Mouse (Mus musculus) spleen, embryonic (tissue): ENCODE data around the gene Tbc1d20.
"Not testable (repeated sequence)": the region's sequence is repeated elsewhere in the genome, so short reads cannot be mapped to it uniquely, and the experiment has no call there.

ENCODE experiments used
- CTCF ChIA-PET: fragments of 350-600 bp; sonication (Branson Sonifier 250); formaldehyde crosslinking; loops from one replicate; lab custom pipeline; 2022; lab: Charles Lee

The Tbc1d20 gene

DNA sequence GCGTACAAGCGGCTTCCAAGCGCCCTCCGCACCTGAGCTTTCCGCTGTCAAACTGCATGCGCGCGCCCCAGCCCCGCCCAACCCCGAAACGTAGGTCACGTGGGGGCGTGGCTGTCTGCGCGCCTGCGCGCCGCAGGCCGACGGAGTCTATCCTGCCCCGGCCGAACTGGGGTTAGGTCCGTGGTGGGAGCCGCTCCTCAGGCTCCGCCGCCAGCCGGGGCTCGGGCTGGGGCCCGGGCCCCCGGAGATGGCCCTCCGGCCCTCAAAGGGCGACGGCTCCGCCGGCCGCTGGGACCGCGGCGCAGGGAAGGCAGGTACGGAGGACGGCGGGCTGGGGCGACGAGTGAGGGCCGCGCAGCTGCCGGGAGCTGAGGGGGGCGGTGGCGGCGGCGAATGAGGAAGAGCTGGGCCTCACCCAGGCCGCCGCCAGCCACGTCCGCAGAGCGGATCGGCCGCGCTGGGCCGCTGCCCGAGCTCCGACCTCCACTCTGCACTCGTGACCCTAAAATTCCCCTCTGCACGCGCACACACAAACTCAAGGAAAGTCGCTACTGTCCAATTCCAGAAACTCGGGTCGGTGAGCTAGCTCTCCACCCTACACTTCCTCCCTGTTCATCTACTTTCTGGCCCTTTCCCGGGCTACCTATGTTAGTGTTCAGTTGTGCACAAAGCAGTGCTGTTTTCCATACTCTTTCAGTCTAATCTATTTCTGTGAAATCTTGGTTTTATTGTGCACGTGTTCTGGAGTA lies at the start of gene Tbc1d20:
Tbc1d20 (plus strand) TSS at position 102 of the 749 bp plus-strand sequence.
- CTCF ChIA-PET = interaction anchor here (0.6 kb wide), 1 partner anchor 77 kb away, joined by 3 read pairs; no protein-coding TSS in a partner anchor

- CTCF ChIA-PET = no interaction called here
Measured at GRCm38 (mm10) chr2:152247213-152247612, 46.4 kb upstream of the Tbc1d20 start.

- CTCF ChIA-PET = no interaction called here
Measured at GRCm38 (mm10) chr2:152250511-152250910, 43.1 kb upstream of the Tbc1d20 start.

DNA sequence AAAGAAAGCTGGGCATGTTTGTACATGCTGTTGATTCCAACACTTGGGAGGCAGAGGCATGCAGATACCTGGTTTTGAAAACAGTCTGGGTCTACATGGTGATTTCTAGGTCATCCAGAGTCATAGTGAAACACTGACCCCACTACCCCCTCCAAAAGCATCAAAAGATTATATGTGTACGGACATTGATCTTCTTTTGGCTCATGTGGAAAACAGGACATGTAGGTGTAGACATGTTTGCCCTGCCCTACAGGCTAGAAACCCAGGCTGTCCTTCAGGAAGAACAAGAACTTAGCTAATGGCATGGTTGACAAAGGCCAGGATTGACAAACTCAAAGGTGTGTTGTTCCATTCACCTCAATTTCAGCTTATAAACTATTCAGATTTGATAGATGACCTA lies 33.9 kb upstream of the Tbc1d20 start:
- CTCF ChIA-PET = no interaction called here

DNA sequence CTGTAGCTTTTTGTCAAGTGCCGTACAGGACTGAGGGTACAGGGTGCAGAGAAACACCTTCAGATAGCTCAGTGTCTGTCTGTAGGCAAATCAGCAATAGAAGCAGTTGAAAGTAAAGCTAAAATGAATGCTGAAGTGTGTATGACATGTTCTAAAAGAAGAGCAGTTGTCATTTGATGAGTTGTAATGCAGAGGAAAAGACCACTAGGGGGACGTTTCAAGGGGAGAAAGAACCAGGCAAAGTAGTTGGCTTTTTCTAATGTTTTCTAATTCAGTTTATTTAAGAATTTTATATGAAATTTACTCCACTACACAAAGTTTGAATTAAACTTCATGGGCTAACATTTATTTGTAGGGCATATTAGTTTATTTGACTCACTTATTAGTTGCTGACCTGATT lies 20.0 kb upstream of the Tbc1d20 start:
- CTCF ChIA-PET = no interaction called here

DNA sequence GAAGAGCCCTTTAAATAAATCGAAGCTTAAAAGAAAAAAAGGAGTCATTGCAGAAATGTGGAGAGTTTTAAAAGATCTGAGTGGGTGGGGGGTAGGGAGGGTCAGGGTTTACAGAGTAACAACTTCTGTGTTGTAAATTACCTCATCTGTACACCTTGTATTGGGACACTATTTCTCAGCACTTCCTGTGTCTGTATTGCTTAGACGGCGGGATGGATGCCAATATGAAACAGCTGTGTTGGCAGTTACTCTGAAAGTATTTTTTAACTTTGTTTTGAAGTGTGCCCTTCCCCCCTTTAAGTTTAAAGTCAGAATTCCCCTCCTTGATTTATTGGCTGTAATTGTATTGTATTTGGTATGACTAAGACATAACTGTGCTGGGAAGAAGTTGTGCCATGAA lies 12.2 kb upstream of the Tbc1d20 start:
- CTCF ChIA-PET = no interaction called here

DNA sequence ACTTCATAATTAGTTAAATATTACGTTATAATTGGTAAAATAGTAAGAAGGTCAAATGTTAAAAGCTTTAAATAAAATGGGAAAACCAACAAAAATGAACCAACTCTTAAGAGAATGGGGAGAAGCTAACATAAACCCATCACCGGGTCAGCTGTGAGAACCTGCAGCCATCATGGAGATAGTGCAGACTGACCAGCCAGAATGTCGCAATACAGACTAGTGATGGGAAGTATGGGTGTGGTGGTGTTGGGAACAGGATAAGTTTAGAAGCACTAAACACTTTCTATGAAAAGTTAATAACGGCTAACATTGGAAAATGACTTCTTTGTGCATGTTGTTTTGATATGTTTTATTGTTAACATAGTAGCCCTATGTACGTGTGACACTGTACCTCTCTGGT lies 6.1 kb upstream of the Tbc1d20 start:
- CTCF ChIA-PET = no interaction called here

DNA sequence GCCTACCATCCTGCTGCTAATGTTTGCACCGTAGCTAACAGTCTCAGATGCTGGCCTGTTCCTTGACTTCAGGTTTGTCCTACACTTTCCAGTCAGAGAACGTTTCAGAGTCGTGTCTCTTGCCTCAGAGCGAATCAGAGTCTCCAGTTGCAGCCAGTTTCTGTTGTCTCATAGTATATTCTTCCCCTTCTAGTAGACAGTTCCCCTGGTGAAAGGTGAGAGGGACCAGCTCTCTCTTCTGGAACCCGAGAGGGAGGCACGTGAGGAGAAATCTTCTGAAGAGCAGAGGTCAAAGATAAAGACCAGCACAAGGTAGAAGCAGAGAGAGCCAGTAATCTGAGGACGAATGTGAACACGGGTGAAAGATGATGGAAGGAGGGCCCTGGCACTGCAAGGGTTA lies 5.6 kb upstream of the Tbc1d20 start:
- CTCF ChIA-PET = interaction anchor here (0.7 kb wide), 1 partner anchor 41 kb away, joined by 7 read pairs; no protein-coding TSS in a partner anchor

GRCm38 (mm10) chr2:152289623-152290022 lies 4.0 kb upstream of the Tbc1d20 start:
- CTCF ChIA-PET = not testable (repeated sequence)

GRCm38 (mm10) chr2:152292475-152292874 lies 1.2 kb upstream of the Tbc1d20 start:
- CTCF ChIA-PET = no interaction called here

GRCm38 (mm10) chr2:152293179-152293726 lies 375 bp upstream of the Tbc1d20 start:
- CTCF ChIA-PET = no interaction called here

DNA sequence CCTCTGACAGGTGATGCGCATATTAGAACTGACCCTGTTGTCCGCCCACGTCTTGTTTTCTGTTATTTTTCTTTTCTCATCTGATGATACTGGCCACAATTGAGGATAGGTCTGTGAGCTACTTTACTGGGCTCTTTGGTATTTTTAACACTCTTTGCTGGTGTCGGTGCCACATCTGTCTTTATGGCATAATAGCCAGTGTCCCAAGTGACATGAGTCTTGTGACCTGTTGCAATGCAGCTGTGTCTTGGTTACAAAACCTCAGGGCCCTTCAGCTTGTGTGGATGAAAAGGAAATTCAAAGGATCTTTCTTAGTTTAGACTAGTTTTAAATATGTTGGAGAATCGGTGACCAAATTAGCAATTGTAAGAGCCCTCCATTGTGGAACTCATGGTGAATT lies 913 bp downstream of the Tbc1d20 start:
- CTCF ChIA-PET = interaction anchor here (0.6 kb wide), 1 partner anchor 76 kb away, joined by 3 read pairs; no protein-coding TSS in a partner anchor

DNA sequence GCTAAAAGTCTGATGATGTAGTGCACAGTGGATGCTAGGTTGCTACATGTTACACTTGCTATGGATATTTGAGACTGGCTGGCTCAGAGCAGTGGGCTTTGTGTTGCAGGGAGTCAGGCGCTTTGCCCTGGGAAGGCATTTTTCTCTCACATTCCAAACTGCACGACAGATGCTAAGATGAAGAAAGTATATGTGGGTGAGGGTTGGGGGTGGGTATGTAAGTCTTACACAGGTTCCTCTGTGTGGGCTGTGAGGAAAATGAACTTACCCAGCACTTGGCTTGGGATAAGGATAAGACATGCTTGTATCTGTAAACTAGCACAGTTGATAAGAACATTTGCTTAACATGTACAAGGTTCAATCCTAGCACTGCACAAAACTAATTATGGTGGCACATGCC lies 9.2 kb downstream of the Tbc1d20 start:
- CTCF ChIA-PET = no interaction called here

DNA sequence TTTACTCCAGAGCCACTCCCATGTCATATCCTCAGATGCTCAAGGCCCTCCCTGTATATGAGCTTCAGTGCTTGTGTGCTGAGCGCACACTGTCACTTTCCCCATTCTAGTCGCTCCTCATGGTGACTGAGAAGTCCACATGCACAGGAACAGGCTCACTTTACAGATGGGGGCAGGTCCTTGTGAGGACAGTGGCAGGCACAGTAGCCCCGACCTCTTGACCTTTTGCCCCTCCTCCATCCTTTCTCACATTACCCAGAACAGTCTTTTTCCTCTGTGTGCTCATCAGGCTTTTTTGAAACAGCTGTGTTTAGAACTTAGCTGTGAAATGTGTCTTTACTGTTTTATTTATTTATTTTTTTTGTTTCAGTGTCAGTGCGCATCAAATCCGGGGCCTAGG lies 10.2 kb downstream of the Tbc1d20 start:
- CTCF ChIA-PET = no interaction called here

DNA sequence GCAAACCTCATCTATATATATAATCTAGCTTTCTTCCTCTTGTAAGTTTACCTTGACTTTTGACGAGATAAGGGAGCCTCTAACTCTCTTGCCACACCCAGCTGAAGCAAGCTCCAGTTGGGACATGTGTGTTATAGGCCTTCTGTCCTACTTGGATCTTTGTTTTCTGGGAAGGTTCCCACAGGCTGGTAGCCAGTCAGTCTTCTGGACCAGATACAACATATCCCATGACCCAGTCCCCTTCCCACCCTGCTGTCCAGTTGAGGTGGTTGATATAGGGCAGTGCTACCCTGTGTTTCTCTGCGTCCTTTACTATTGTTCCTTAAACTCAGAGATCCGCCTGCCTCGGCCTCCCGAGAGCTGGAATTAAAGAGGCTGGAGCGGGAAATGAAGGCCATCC lies 11.9 kb downstream of the Tbc1d20 start:
- CTCF ChIA-PET = interaction anchor here (0.6 kb wide), 1 partner anchor 75 kb away, joined by 6 read pairs; no protein-coding TSS in a partner anchor

DNA sequence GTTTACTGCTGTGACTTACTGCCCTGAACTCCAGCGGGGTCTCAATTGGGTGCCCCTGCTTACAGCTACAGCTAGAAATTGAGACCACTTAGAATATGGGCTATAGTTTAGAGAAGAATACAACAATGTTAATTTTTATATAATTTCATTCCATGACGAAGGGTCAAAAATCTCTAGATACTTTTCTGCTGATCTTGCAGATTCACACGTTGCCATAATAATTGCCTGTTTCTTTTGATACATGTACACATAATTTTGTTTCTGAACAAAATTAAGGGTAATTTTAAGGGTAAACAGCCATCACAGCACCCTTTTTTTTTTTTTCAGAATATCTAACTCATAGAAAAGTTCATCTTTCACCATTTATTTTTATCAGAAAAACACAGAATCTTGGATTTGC lies 13.6 kb downstream of the Tbc1d20 start:
- CTCF ChIA-PET = no interaction called here

DNA sequence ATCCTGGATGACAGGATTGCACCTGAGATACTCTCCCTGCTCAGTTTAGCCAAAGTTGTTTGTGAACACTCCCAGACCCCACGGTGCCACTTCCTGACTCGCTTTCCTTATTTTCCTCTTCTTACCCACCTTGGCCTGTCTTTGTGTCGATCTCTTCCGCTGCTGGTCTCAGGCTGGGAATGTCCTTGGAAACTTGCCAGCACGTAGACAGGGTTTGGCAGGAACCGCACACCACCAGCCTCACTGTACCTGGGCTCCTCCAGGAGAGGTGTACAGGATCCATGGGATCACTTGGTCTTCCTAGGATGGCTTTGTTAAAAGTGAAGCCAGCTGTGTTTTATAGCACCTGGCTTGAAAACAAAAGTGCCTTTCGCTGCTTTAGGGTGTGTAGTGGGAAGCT lies 19.4 kb downstream of the Tbc1d20 start:
- CTCF ChIA-PET = no interaction called here

DNA sequence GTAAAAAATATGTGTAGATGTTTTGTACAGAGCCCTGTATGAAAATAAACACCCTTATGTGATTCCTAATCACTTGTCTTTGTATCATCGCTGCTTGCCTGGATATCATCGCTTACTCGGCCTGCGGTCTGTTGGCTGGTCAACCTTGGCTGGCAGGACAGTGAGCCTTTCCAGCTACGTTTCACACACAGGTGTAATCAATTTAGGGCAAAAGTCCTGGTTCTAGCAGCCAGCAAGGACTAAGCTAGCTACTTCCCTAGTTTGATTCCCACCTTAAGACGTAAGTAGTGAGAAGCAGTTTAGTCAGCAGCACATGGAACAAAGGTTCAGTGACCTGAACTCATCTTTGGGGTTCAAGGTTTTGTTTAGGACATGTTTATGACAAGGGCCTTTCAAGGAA lies 20.3 kb downstream of the Tbc1d20 start:
- CTCF ChIA-PET = no interaction called here

DNA sequence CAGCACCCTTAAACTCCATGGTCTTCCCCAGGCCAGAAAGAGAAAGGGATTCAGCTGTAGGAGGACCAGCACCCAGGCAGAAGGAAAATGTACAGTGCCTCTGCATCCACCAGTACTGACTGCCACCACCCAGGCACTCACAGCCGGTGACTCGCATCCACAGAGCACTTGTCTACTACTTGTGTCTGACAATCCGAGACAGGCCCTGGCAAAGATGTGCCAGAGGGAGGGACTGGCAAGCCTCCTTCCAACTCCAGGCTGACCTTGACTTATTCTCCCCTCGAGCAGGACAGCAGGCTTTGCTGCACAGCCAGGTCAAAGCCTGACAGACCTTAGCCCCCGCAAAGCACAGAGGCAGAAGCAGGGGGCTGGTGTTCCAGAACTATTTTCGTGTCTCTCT lies 23.4 kb downstream of the Tbc1d20 start:
- CTCF ChIA-PET = no interaction called here

DNA sequence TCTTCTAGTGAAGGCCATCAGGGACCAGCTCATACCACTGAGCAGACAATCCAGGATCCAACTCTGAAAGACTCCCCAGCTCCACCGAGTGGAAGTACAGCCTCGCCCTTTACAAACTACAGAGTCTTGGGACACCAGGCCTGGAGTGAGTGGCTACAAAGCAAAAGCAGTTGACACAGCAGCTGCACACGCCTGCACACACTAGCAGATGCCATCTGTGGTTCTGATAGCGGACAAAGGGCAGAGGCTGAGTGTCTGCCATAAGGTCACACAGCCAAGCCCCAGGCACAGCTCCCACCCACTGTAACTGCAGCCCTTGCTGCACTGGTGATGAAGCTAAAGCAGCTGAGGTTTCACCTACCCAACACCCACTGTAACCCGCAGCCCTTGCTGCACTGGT lies 27.9 kb downstream of the Tbc1d20 start:
- CTCF ChIA-PET = no interaction called here

DNA sequence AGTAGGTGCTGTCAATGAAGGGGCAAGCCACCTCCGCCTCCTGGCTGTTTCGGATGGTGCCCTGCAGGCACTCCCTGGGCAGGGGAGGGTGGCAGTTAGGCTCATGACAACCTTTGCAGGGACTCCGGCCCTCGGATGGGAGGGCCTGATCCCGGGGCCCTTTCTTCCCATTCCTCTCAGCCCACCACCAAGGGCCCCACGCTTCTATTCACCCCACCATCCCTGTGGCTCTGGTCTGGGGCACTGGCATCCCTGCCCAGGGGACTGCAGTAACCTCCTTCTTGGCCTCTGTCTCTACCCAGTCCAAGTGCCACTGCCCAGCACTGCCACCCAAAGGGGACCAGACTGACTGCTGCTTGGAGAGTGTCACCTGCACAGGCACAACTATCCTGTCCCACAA lies 28.6 kb downstream of the Tbc1d20 start:
- CTCF ChIA-PET = no interaction called here

DNA sequence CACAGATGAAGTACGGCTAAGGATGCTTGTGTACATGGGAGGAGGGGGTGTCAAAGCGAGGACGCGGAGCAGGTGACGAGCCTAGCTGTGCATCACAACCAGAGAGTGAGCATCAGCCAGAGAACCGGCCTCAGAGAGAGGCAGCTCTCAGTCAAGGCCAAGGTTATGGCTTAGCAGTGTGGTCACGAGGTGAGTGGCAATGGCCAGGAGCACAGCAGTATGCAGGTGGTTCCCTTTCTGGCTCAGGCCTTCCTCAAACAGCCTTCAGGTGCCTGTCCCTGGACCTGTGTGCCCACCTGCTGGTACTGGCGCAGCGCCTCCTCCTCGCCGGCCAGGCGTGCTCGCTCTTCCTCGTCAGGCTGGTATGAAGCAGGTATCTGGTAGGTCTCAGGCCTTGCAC lies 30.3 kb downstream of the Tbc1d20 start:
- CTCF ChIA-PET = no interaction called here

DNA sequence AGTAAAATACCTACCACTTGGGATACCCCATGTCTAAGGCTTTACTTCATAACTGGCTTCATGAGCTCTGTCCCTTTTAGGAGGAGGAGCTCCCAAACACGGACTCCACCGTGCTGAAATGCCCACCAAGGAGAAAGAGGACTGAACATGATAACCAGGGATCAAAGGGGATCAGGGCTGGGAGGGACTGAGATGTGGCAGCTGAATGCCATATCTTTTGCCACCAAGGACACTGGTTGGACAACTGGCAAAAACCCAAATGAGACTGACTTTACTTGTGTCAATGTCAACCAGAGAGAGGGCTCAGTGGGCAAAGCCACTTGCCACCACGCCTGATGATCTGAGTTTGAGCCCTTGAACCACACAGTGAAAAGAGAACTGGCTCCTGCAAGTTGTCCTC lies 31.2 kb downstream of the Tbc1d20 start:
- CTCF ChIA-PET = interaction anchor here (0.7 kb wide), 2 partner anchors 27 to 35 kb away, joined by 3 read pairs; no protein-coding TSS in a partner anchor
